Mouse (Mus musculus): ENCODE data around the gene Rnf115.

Gene Rnf115

DNA sequence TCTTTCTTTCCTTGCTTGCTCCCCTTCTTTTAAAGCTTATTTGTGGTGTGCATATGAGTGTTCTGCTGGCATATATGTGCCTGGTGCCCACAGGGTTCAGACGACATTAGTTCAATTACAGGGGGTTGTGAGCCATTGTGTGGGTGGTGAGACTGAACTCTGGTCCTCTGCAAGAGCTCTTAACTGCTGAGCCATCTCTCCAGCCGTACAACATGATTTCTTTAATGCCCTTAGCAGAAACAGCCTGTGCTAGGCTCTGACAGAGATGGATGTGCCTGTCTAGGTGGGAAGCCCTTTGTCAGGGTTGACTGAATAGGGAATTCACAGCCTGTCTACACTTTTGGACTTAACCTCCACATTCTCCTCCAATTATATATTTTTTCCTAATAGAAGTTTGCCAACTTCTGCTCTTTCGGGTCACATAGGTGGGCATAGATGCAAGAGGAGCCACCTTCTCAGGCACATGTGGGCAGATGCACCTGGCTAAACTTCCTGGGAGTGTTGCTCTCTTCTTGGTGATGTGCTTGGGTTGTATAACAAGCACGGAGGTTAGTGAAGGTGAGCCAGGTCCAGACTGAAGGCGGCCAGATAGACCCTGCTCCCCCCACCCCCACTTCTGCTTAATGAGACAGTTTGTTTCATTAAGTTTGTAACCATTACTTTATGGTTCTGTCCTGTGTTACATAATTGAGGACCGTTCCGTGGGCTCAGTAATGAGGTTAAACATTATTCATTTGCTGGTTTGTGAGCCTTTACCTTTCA, 107.3 kb downstream of the Rnf115 start:
- no peak for DNase-seq (ENCODE audit: low read depth, low spot score)

DNA sequence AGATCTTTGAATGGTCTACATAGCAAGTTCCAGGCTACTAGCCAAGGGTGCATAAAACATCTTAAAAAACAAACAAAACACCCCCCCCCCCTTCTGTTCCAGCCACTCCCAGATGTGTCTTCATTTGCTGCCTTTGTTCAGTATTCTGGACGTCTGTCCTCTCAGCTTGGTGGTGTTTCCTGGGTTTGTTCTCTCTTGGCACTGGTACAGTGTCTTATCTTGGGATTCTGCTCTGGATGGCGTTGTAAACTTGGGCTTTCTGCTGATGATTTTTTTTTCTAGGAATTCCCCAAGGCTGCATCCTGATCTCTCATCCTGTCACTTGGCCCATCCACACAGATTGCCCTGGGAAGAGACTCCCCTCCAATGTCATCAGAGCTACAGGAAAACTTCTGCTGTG, 109.0 kb downstream of the Rnf115 start:
- DNase-seq (ENCODE audit: low read depth, low spot score), result no peak

DNA sequence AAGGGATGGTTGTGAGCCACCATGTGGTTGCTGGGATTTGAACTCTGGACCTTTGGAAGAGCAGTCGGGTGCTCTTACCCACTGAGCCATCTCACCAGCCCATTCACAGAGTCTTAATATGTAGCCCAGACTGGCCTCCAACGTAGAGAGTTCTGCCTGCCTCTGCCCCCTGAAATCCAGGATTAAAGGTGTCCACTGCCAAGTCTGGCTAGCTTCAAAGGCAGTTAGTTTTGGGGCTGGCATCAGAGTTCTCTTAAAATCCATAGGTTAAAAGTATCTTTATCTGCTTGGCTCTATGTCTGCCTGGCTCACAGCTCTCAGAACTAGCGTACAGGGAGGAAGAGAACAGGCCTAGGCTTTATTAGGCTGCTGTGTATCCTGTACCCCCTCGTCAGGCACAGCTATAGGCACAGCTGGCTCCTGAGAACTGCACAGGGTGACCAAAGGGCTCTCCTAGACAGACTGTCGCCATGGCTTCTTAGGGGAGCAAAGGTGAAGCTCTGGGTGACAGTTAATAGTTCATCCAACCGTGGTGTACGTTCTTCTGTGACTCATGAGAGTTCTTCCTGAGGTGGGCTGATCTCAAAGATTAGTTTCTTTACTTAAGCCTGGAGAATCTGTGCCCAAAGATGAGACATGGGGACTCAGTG, 111.7 kb downstream of the Rnf115 start:
- no peak for DNase-seq (ENCODE audit: low read depth, low spot score)
